ENCODE assay signal across 8 mouse cellular contexts in the genomic region with DNA sequence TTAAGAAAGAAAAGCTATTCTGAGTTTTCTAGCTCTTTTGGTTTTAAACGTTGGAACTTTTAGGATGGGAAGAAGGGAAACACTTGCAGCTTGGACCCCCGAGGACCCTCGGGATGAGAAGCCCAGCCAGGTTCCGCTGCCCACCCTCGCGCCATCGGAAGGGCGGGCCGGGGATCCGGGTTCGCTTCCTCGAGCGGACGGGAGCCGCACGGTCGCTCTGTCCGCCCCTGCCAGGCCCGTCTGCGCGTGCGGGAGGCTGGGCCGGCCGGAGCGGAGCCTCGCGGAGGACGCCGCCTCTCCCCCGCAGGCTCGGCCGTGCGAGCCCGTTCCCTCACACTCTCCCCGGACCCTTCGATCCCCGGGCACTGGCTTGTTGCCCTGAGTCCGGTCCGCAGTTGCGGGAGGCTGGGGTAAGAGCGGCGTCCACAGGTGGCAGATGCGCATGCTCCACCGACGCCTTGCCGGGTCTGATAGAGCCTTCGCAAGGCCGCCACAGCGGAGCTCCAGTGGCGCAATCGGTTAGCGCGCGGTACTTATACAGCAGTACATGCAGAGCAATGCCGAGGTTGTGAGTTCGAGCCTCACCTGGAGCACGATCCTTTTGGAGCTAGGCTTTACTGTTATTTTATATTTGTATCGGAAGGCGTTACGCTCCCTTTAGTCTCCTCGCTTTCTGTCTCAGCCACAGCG. TPM values are rescaled to one million over a fixed set of nuclear protein-coding genes. Genes with fewer than 3 reads are reported as not detected.
A peak's percentile ranks its signal among the peaks of the same experiment; 100 is the strongest.
DNase-seq lines count a peak whose midpoint lies in the region; ATAC-seq lines count a peak whose summit lies in the region.

No protein-coding gene starts in this region.

- ATAC-seq in common myeloid progenitor, adult 5-6 weeks (replicated peaks; ENCODE audit: low read depth, poor library complexity, severe bottlenecking): peak; percentile 66
- peak; percentile 71 for ATAC-seq in megakaryocyte progenitor cell, adult 5-6 weeks (replicated peaks; ENCODE audit: poor library complexity)

- DNase-seq in ZHBTc4 (ENCODE audit: low read depth, low spot score): peak; percentile 90
- peak; percentile 86 to 90 for DNase-seq in gastrocnemius, adult 8-10 months (ENCODE audit: low spot score in 2 of 2)
- peak; percentile 95 for DNase-seq in induced T-regulatory cell, adult 2 months (ENCODE audit: low read depth)
- peak; percentile 90 to 98 for DNase-seq in left cerebral cortex, adult 9 months (ENCODE audit: low spot score in 2 of 2)
- peak; percentile 96 for DNase-seq in right cerebral cortex, postnatal 14 days
- peak; percentile 97 for DNase-seq in urinary bladder, postnatal 36 days (ENCODE audit: low spot score in 2 of 2)

RNA-seq across cellular contexts. Expression of gene Haao, which starts 13.8 kb away (rescaled TPM):
- total RNA-seq in common myeloid progenitor, adult 5-6 weeks (2017): 14.6 and 40.0 TPM in 2 replicates
- total RNA-seq in gastrocnemius, adult 8-10 months (2022): under 1 TPM in 1 of 4 experiments, not detected in 3; 0.40 TPM
- 21.6 and 34.9 TPM in 2 replicates for total RNA-seq in megakaryocyte progenitor cell, adult 5-6 weeks (2015)
- total RNA-seq in megakaryocyte progenitor cell, adult 5-6 weeks (2017): 22.0 and 22.2 TPM in 2 replicates

Comparison
In these comparisons a context has a peak if more than half of its experiments do, and no peak if none do; other contexts are left out.
1. Peak in every context shown above with its lines: DNase-seq and ATAC-seq.
2. RNA of gene Haao, which starts 13.8 kb away (total RNA-seq): 21.6 to 34.9 TPM in megakaryocyte progenitor cell, adult 5-6 weeks and 14.6 to 40.0 TPM in common myeloid progenitor, adult 5-6 weeks; 0.40 TPM in gastrocnemius, adult 8-10 months; every median in the first group is over 10 times any median in the second.